Mouse (Mus musculus) liver, embryonic 13.5 days (tissue): Measurements from ENCODE around the gene Kcp. TPM values are rescaled to one million over a fixed set of nuclear protein-coding genes. Genes with fewer than 3 reads are reported as not detected.
A peak's percentile ranks its signal among the peaks of the same experiment; 100 is the strongest.

Experiments used
- ATAC-seq: fragments of 200-750 bp; cut with Nextera tagmentation; 2 replicates; pipeline ENCODE4 v1.8.0; 2017; ENCODE audit warnings: low read depth, mild to moderate bottlenecking, moderate number of reproducible peaks, moderate library complexity
- DNase-seq: peaks from one replicate; pipeline ENCODE4 v3.0.0; 2022
- H3K27ac ChIP-seq: fragments of 300-500 bp; sonication (generic); 2 replicates; pipeline ENCODE4 v1.5.1; 2015; ENCODE audit warnings: moderate library complexity, mild to moderate bottlenecking, inconsistent platforms
- H3K27me3 ChIP-seq: fragments of 300-500 bp; sonication (generic); 2 replicates; pipeline ENCODE4 v1.6.1; 2015; ENCODE audit warnings: mild to moderate bottlenecking, inconsistent platforms
- H3K36me3 ChIP-seq: fragments of 300-500 bp; sonication (generic); 2 replicates; pipeline ENCODE4 v1.6.1; 2015; ENCODE audit warnings: mild to moderate bottlenecking, inconsistent platforms
- H3K4me1 ChIP-seq: fragments of 300-500 bp; sonication (generic); replicated peaks from 2 replicates; pipeline ENCODE4 v1.6.1; 2015; ENCODE audit warnings: inconsistent platforms
- H3K4me2 ChIP-seq: fragments of 300-500 bp; sonication (generic); 2 replicates; pipeline ENCODE4 v1.6.1; 2015; ENCODE audit warnings: inconsistent platforms, mild to moderate bottlenecking, moderate library complexity
- H3K4me3 ChIP-seq: fragments of 300-500 bp; sonication (generic); replicated peaks from 2 replicates; pipeline ENCODE4 v1.5.1; 2015; ENCODE audit warnings: mild to moderate bottlenecking, inconsistent platforms
- H3K9ac ChIP-seq: fragments of 300-500 bp; sonication (generic); 2 replicates; pipeline ENCODE4 v1.6.1; 2015; ENCODE audit warnings: mild to moderate bottlenecking, inconsistent platforms
- H3K9me3 ChIP-seq: fragments of 300-500 bp; sonication (generic); replicated peaks from 2 replicates; pipeline ENCODE4 v1.6.1; 2016; ENCODE audit warnings: inconsistent platforms
- WGBS: fragments of 180-500 bp; shearing (Covaris S2); methylation state at CpG from one replicate; pipeline ENCODE4 v1.1.7; 2015; ENCODE audit not compliant: insufficient replicate concordance; 5-methylcytosine and 5-hydroxymethylcytosine counted together
- polyA plus RNA-seq: library from polyadenylated mRNA; unstranded; fragments of >200 nt; fragmentation: Nextera tagmentation; extraction: Ambion mirVana; gene quantifications from 2 replicates; pipeline ENCODE4 v1.2.1, GENCODE M21; 2015

The Kcp gene
- polyA plus RNA-seq, 1 experiment from 2014 or later = 1.6 TPM

DNA sequence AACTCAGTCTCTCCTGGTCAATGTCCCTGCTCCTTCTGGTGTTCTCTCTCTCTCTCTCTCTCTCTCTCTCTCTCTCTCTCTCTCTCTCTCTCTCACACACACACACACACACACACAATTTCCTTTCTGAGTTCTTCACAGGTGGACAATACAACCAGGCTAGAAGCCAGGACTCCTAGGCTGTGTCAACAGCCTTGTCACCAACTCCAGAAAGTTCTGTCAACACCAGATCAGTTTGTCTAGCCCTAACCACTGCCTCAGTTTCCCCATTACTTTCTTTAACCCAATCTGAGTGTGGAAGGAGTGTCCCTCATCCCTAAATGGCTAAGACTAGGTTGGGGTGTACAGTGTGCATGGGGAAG lies 75.1 kb downstream of the Kcp start:
- DNase-seq (no peak), ATAC-seq (no peak)
- Histone ChIP-seq H3K36me3 (no peaks in the 10 kb centered on the region), H3K9me3 (no peaks in the 10 kb centered on the region), H3K27me3 (peaks cover 83% of the 10 kb centered on the region), H3K27ac (no peak overlapping the region), H3K4me3 (peak overlapping the region; percentile 44), H3K4me2 (peak overlapping the region; percentile 58), H3K9ac (no peak overlapping the region), H3K4me1 (peaks cover 24% of the 10 kb centered on the region)

DNA sequence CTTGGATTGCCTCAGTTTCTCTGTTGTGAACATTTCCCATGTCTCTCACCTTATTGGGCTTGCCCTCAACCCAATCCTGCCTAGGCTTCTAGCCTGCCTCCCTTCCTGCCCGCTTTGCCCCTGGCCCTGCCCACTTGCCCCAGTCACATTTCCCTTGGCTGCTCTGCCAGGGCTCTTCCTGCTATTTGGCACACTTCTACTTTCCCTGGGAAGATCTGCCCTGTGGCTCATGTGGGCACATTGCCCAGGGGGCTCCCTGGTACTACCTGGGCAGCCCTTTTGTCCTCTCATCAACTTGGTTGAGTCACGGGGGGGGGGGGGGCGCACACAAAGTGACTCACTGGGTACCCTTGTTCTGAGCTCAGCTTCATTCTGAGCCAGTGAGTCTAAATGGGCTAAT lies 75.6 kb downstream of the Kcp start:
- Histone ChIP-seq H3K4me3 (no peak overlapping the region), H3K9me3 (no peaks in the 10 kb centered on the region), H3K9ac (no peak overlapping the region), H3K36me3 (no peaks in the 10 kb centered on the region), H3K27me3 (peaks cover 82% of the 10 kb centered on the region), H3K4me2 (no peak overlapping the region), H3K4me1 (peaks cover 24% of the 10 kb centered on the region), H3K27ac (no peak overlapping the region)
- ATAC-seq (no peak), DNase-seq (no peak)
- WGBS = 56% methylated on average over 3 of the region's 3 CpGs

DNA sequence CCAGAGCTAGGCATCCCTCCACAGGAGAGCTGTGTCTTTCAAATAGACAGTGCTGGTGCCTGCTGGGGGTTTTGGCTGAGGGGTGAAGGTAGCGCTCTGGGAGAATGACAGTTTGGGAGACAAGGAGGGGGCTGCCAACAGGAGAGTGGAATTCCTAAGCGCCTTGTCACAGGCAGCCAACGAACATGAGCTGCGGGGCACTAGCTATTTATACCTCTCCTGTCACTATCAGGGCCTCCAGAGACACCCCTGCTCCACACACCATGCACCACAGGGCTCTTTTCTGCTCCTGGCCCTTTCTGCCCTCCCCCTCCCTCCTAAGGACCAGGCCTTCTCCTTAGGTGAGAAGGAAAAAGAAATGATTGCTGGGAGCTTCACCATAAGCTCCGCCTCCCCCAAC lies 76.3 kb downstream of the Kcp start:
- no peak overlapping the region for H3K27ac ChIP-seq

DNA sequence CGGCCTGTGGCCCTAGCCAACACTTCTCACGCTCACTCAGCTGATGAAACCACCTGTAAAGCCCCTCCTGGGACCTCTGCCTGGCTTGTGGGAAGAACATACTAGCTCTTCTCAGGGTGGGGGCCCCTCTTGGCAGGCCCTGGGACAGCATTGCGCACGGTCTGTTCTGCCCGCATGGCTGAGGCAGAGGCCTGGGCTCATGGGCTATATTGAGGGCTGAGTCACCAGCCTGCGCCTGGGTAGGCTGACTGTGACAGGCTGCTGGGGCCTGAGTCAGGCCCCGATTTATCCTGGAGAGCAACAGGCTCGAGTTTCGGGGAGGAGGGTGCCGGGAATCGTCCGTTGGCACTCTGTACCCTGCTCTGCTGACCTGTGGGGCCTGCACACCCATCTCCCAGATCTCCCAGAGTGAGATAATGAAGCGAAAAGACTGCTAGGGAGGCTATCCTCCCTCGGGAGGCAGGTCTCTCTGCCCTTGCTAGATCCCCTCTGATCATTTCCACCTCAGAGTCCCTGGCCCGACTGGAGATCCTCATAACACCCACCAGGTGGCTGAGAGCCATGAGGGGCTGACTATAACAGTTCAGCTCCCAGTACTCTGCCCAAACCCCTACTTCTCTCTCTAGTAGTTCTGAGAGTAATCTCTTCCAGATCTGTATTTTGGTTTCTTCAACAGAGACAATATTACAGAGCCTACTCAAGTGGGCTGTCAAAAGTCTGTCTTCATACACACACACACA lies 76.9 kb downstream of the Kcp start:
- H3K4me1 ChIP-seq = peaks cover 23% of the 10 kb centered on the region
- no peak for DNase-seq
- no peak overlapping the region for H3K9ac ChIP-seq

More for the DNA sequence above, 76.3 kb downstream of the Kcp start:
- Histone ChIP-seq H3K4me1 (peaks cover 24% of the 10 kb centered on the region), H3K9me3 (no peaks in the 10 kb centered on the region), H3K4me3 (no peak overlapping the region), H3K27me3 (peaks cover 75% of the 10 kb centered on the region), H3K9ac (no peak overlapping the region), H3K4me2 (no peak overlapping the region), H3K36me3 (no peaks in the 10 kb centered on the region)
- WGBS = 29% methylated on average over 5 of the region's 5 CpGs
- no peak for DNase-seq
- no peak for ATAC-seq

DNA sequence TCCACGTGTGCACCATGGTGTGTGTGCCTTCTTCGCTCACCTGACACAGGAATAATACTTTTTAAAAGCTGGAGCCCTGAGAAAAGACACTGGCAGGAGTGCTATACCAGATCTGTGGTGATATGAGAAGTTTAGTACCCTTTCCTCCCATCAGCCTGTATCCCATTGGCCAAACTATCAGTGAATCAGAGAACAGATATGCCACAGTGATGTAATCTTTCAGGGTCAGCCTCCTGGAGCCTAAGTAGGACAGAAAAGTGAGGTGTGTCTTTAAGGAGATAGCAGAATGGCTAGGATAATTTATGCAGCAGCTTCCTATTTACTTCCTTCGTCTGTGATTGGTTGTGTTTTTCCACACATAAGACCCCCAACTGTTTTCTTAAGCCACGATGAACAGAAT lies 79.6 kb downstream of the Kcp start:
- ATAC-seq (no peak), DNase-seq (no peak)
- WGBS = 46% methylated on average over 4 of the region's 4 CpGs
- Histone ChIP-seq H3K9me3 (no peaks in the 10 kb centered on the region), H3K4me3 (no peak overlapping the region), H3K36me3 (no peaks in the 10 kb centered on the region), H3K4me2 (no peak overlapping the region), H3K9ac (no peak overlapping the region), H3K4me1 (peaks cover 2% of the 10 kb centered on the region; the same call in 1 of the 2 replicates), H3K27ac (no peak overlapping the region), H3K27me3 (peaks cover 42% of the 10 kb centered on the region)

More for the DNA sequence above, 76.9 kb downstream of the Kcp start:
- no peaks in the 10 kb centered on the region for H3K36me3 ChIP-seq
- peaks cover 69% of the 10 kb centered on the region for H3K27me3 ChIP-seq
- no peak for ATAC-seq
- H3K27ac ChIP-seq = no peak overlapping the region
- H3K9me3 ChIP-seq = no peaks in the 10 kb centered on the region
- no peak overlapping the region for H3K4me3 ChIP-seq
- 45% methylated on average over 15 of the region's 15 CpGs for WGBS
- H3K4me2 ChIP-seq = no peak overlapping the region

GRCm38 (mm10) chr6:29426331-29426730 lies 81.4 kb downstream of the Kcp start:
- H3K9me3 ChIP-seq = no peaks in the 10 kb centered on the region
- no peak overlapping the region for H3K9ac ChIP-seq
- DNase-seq = no peak
- H3K4me1 ChIP-seq = no peaks in the 10 kb centered on the region
- H3K27me3 ChIP-seq = peaks cover 24% of the 10 kb centered on the region
- no peak for ATAC-seq
- 66% methylated on average over 6 of the region's 6 CpGs for WGBS
- H3K4me3 ChIP-seq = no peak overlapping the region
- H3K4me2 ChIP-seq = no peak overlapping the region
- no peak overlapping the region for H3K27ac ChIP-seq
- no peaks in the 10 kb centered on the region for H3K36me3 ChIP-seq

DNA sequence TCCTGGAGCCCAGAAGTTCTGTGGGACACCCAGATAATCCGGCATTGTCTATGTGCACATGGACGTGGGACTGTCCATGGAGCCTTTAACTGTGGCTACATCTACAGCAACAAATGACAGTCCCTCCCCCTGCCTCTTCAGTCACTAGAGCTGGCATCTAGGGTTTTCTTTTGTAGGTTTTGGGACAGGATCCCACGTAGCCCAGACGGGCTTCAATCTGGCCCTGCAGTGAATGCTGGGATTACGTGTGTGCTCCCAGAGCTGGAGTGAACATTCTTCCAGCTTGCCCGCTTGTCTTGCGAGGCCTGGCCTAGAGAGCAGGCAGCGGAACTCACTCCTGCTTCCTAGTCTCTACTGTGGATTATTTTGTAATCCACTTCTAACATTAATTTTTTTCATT lies 82.6 kb downstream of the Kcp start:
- H3K9me3 ChIP-seq = no peaks in the 10 kb centered on the region
- WGBS = 73% methylated on average over 8 of the region's 8 CpGs
- no peak for DNase-seq
- no peak for ATAC-seq
- no peak overlapping the region for H3K27ac ChIP-seq
- H3K4me2 ChIP-seq = no peak overlapping the region
- H3K27me3 ChIP-seq = peaks cover 12% of the 10 kb centered on the region; the same call in 1 of the 2 replicates
- H3K4me3 ChIP-seq = no peak overlapping the region
- H3K36me3 ChIP-seq = no peaks in the 10 kb centered on the region
- H3K9ac ChIP-seq = no peak overlapping the region
- no peaks in the 10 kb centered on the region for H3K4me1 ChIP-seq

Other genes starting within 250 kb of the Kcp start
- gene Hilpda, start 235.5 kb downstream of the Kcp start, polyA plus RNA-seq = 17.0 and 18.6 TPM in 2 replicates
- gene Fam71f2, start 228.4 kb downstream of the Kcp start, polyA plus RNA-seq = 0.10 and 0.12 TPM in 2 replicates
- not detected in 2 replicates for gene Fam71f1, start 188.8 kb downstream of the Kcp start, polyA plus RNA-seq
- gene Calu, start 159.9 kb downstream of the Kcp start, polyA plus RNA-seq = 95.5 and 121 TPM in 2 replicates
- 0.10 TPM in 1 of 2 replicates, not detected in the other for gene Opn1sw, start 119.5 kb downstream of the Kcp start, polyA plus RNA-seq
- gene Ccdc136, start 111.6 kb downstream of the Kcp start, polyA plus RNA-seq = 0.62 and 0.64 TPM in 2 replicates
- gene Flnc, start 74.7 kb downstream of the Kcp start, polyA plus RNA-seq = 0.89 and 0.97 TPM in 2 replicates
- gene Atp6v1f, start 40.2 kb downstream of the Kcp start, polyA plus RNA-seq = 132 and 152 TPM in 2 replicates
- not detected in 2 replicates for gene Atp6v1fnb, start 36.5 kb downstream of the Kcp start, polyA plus RNA-seq
- gene Irf5, start 18.7 kb upstream of the Kcp start, polyA plus RNA-seq = 6.9 TPM in 2 replicates
- 38.2 and 43.1 TPM in 2 replicates for gene Tnpo3, start 101.9 kb upstream of the Kcp start, polyA plus RNA-seq
- 150 and 164 TPM in 2 replicates for gene Tspan33, start 186.3 kb upstream of the Kcp start, polyA plus RNA-seq
- 3.4 and 4.3 TPM in 2 replicates for gene Smo, start 227.6 kb upstream of the Kcp start, polyA plus RNA-seq